Mouse (Mus musculus) kidney, adult 2 months (tissue): ENCODE measurements at regions not wholly inside any gene's neighbourhood (a gene's known extent, or its start where the extent isn't known, plus 50 kb on each side); places are given as distances from the start of the nearest gene placed in this dataset.

Experiments used
- CTCF ChIP-seq: fragments of 200-500 bp; conservative IDR thresholded peaks from 2 replicates; pipeline ENCODE4 v1.5.1; 2011; ENCODE audit warnings: low read depth, mild to moderate bottlenecking, control low read depth, low read length, moderate library complexity, mixed read lengths; ENCODE audit not compliant: insufficient read depth, insufficient read length
- POLR2A ChIP-seq: fragments of 200-500 bp; IDR thresholded peaks from one replicate; pipeline ENCODE4 v1.6.1; 2011; ENCODE audit warnings: low read depth, low read length, control low read depth

GRCm38 (mm10) chr11:45269215-45269614 is 582.6 kb upstream of the Clint1 start:
- TF ChIP-seq CTCF (no peak), POLR2A (no peak)
